Mouse (Mus musculus): ENCODE measurements at regions not wholly inside any gene's neighbourhood (a gene's known extent, or its start where the extent isn't known, plus 50 kb on each side); places are given as distances from the start of the nearest gene placed in this dataset.
"Not testable (repeated sequence)": the region's sequence is repeated elsewhere in the genome, so short reads cannot be mapped to it uniquely, and the experiment has no call there.

- intact Hi-C loops (cut with DNase I), result no loop called here
- peak; percentile 30 to 37 for DNase-seq
These were observed 204.8 kb upstream of the P2ry1 start for GRCm38 (mm10) chr3:60797808-60798207.

- peak; percentile 18 to 20 for DNase-seq
These were observed 204.1 kb upstream of the P2ry1 start for GRCm38 (mm10) chr3:60798461-60798860.

GRCm38 (mm10) chr3:60798862-60799261 is 203.7 kb upstream of the P2ry1 start:
- no peak for DNase-seq
- intact Hi-C loops (cut with DNase I), result no loop called here

More at GRCm38 (mm10) chr3:60798461-60798860, 204.1 kb upstream of the P2ry1 start:
- intact Hi-C loops (cut with DNase I), result no loop called here

- intact Hi-C loops (cut with DNase I), result no loop called here
- DNase-seq, result no peak
These were observed 197.8 kb upstream of the P2ry1 start for GRCm38 (mm10) chr3:60804711-60805293.

GRCm38 (mm10) chr3:60811924-60812323 is 190.7 kb upstream of the P2ry1 start:
- intact Hi-C loops (cut with DNase I), result no loop called here

GRCm38 (mm10) chr3:60813485-60813884 is 189.1 kb upstream of the P2ry1 start:
- no peak for DNase-seq
- intact Hi-C loops (cut with DNase I), result no loop called here

More at GRCm38 (mm10) chr3:60811924-60812323, 190.7 kb upstream of the P2ry1 start:
- peak; percentile 16 to 36 for DNase-seq

- intact Hi-C loops (cut with DNase I), result no loop called here
These were observed 182.8 kb upstream of the P2ry1 start for GRCm38 (mm10) chr3:60819684-60820281.

GRCm38 (mm10) chr3:60821463-60821862 is 181.1 kb upstream of the P2ry1 start:
- intact Hi-C loops (cut with DNase I), result no loop called here
- DNase-seq, result no peak

More at GRCm38 (mm10) chr3:60819684-60820281, 182.8 kb upstream of the P2ry1 start:
- DNase-seq, result no peak

- intact Hi-C loops (cut with DNase I), result no loop called here
- no peak for DNase-seq
These were observed 175.8 kb upstream of the P2ry1 start for GRCm38 (mm10) chr3:60826759-60827158.

GRCm38 (mm10) chr3:60832385-60832784 is 170.2 kb upstream of the P2ry1 start:
- DNase-seq, result no peak
- intact Hi-C loops (cut with DNase I), result no loop called here

GRCm38 (mm10) chr3:60841895-60842294 is 160.7 kb upstream of the P2ry1 start:
- intact Hi-C loops (cut with DNase I), result no loop called here
- no peak for DNase-seq

- intact Hi-C loops (cut with DNase I), result no loop called here
- DNase-seq, result peak; percentile 17 to 25
These were observed 157.3 kb upstream of the P2ry1 start for GRCm38 (mm10) chr3:60845293-60845692.

GRCm38 (mm10) chr3:60848437-60848836 is 154.2 kb upstream of the P2ry1 start:
- DNase-seq, result no peak
- intact Hi-C loops (cut with DNase I), result no loop called here

- no peak for DNase-seq
- intact Hi-C loops (cut with DNase I), result no loop called here
These were observed 148.8 kb upstream of the P2ry1 start for GRCm38 (mm10) chr3:60853773-60854172.

- no peak for DNase-seq
These were observed 146.9 kb upstream of the P2ry1 start for GRCm38 (mm10) chr3:60855734-60856133.

GRCm38 (mm10) chr3:60858474-60859118 is 144.0 kb upstream of the P2ry1 start:
- no peak for DNase-seq
- intact Hi-C loops (cut with DNase I), result no loop called here

More at GRCm38 (mm10) chr3:60855734-60856133, 146.9 kb upstream of the P2ry1 start:
- intact Hi-C loops (cut with DNase I), result no loop called here

- intact Hi-C loops (cut with DNase I), result no loop called here
These were observed 143.5 kb upstream of the P2ry1 start for GRCm38 (mm10) chr3:60859119-60859515.

GRCm38 (mm10) chr3:60876858-60877257 is 125.7 kb upstream of the P2ry1 start:
- intact Hi-C loops (cut with DNase I); DNase-seq: not testable (repeated sequence)

More at GRCm38 (mm10) chr3:60859119-60859515, 143.5 kb upstream of the P2ry1 start:
- DNase-seq, result no peak

GRCm38 (mm10) chr3:60878880-60879279 is 123.7 kb upstream of the P2ry1 start:
- intact Hi-C loops (cut with DNase I), result no loop called here

GRCm38 (mm10) chr3:60884027-60884426 is 118.6 kb upstream of the P2ry1 start:
- intact Hi-C loops (cut with DNase I), result no loop called here
- DNase-seq, result no peak

More at GRCm38 (mm10) chr3:60878880-60879279, 123.7 kb upstream of the P2ry1 start:
- DNase-seq, result no peak

- intact Hi-C loops (cut with DNase I), result no loop called here
- no peak for DNase-seq
These were observed 113.3 kb upstream of the P2ry1 start for GRCm38 (mm10) chr3:60889191-60889861.

Measured in heart, postnatal 10 days (tissue).